ENCODE assay signal across 31 mouse cellular contexts in the genomic region with DNA sequence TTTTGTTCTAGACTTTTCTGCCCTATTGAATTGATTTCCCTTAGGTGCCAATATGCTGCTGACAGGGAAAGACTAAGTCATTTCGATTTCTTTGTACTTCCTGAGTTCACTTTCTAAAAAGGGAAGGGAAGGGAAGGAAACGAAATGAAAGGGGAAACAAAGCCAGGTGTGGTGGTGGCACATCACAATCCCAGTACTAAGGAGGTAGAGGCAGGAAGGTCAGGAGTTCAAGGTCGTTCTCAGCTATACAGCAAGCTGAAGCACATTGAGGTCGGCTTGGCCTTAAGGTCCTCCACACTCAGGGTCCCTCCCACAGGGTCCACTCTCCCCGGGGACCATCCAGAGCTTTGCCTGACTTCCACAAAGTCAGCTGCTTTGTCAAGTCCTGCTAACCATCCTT. TPM values are rescaled to one million over a fixed set of nuclear protein-coding genes. Genes with fewer than 3 reads are reported as not detected.
DNase-seq lines count a peak whose midpoint lies in the region; ATAC-seq and TF ChIP-seq lines count a peak whose summit lies in the region.
"Had no signal": no experiment of that assay in that cellular context is flagged by ENCODE, and none has a peak within 500 bp of the region (broad histone marks: within the 10 kb centered on the region; RNA-seq: fewer than 3 reads in every experiment).

No protein-coding gene starts in this region.

- TF ChIP-seq CTCF in lung, postnatal 0 days (IDR thresholded peaks at IDR 0.05) = no peak
- no peak for TF ChIP-seq CTCF in E14TG2a.4 (conservative IDR thresholded peaks at IDR 0.05; ENCODE audit: low read length)

- DNase-seq in lung, postnatal 0 days (ENCODE audit: low spot score) = no peak
- no peak for DNase-seq in midbrain, embryonic 11.5 days (ENCODE audit: low spot score, missing footprints)
- DNase-seq in ES-CJ7 (ENCODE audit: low read depth, low spot score) = peak; percentile 67
- DNase-seq in limb, embryonic 10.5 days (ENCODE audit: low spot score) = no peak
- no peak for DNase-seq in T-cell, adult 2 months (ENCODE audit: low spot score)
- DNase-seq: adrenal gland, adult 8-10 months; adrenal gland, postnatal 25 days; B cell, adult 2 months; cerebellum, adult 11-12 months; cerebellum, adult 8-10 months; cerebellum, postnatal 36 days; forebrain, postnatal 0 days; gastrocnemius, adult 2 months; gastrocnemius, postnatal 14 days; heart, adult 18-20 months; heart, postnatal 10 days; heart, postnatal 36 days had no signal

- no peak for TF ChIP-seq EP300 in lung, postnatal 0 days (IDR thresholded peaks at IDR 0.05)

- no peaks in the 10 kb centered on the region for H3K9me3 ChIP-seq in lung, embryonic 16.5 days (ENCODE audit: control insufficient read depth, low read length)
- no peaks in the 10 kb centered on the region for H3K9me3 ChIP-seq in lung, postnatal 0 days (ENCODE audit: low read length)
- H3K9me3 ChIP-seq in midbrain, embryonic 15.5 days = no peaks in the 10 kb centered on the region
- H3K9me3 ChIP-seq in midbrain, embryonic 11.5 days (ENCODE audit: control insufficient read depth, low read length) = no peaks in the 10 kb centered on the region
- H3K9me3 ChIP-seq in E14TG2a.4 (ENCODE audit: low read length) = peaks cover 6% of the 10 kb centered on the region
- H3K9me3 ChIP-seq in limb, embryonic 10.5 days (replicated peaks) = no peaks in the 10 kb centered on the region
- H3K9me3 ChIP-seq: forebrain, embryonic 13.5 days; G1E; heart, embryonic 15.5 days; hindbrain, embryonic 13.5 days had no signal

- H3K4me2 ChIP-seq in lung, embryonic 16.5 days (ENCODE audit: low read depth, low read length) = no peak overlapping the region
- no peak overlapping the region for H3K4me2 ChIP-seq in lung, postnatal 0 days (replicated peaks; ENCODE audit: low read depth, low read length)
- 0 out of 2 replicates have a peak overlapping the region, but pooled peaks have one; percentile 51 for H3K4me2 ChIP-seq in midbrain, embryonic 15.5 days
- H3K4me2 ChIP-seq in midbrain, embryonic 11.5 days = no peak overlapping the region
- H3K4me2 ChIP-seq: heart, embryonic 12.5 days; heart, embryonic 15.5 days had no signal

- ATAC-seq in lung, embryonic 16.5 days (ENCODE audit: low read depth) = no peak
- no peak for ATAC-seq in lung, postnatal 0 days
- ATAC-seq in midbrain, embryonic 15.5 days (replicated peaks) = no peak
- ATAC-seq in midbrain, embryonic 11.5 days (ENCODE audit: low FRiP score) = no peak
- ATAC-seq: activated CD4-positive, CD25-positive, alpha-beta regulatory T cell, adult 4 months; forebrain, embryonic 13.5 days; forebrain, postnatal 0 days; hindbrain, embryonic 16.5 days; Patski had no signal

- peaks cover 2% of the 10 kb centered on the region; the same call in 1 of the 2 replicates for H3K4me1 ChIP-seq in lung, embryonic 16.5 days (replicated peaks; ENCODE audit: control insufficient read depth, insufficient read depth, low read length)
- no peaks in the 10 kb centered on the region for H3K4me1 ChIP-seq in lung, postnatal 0 days (ENCODE audit: insufficient read depth, low read depth, low read length)
- peaks cover 12% of the 10 kb centered on the region for H3K4me1 ChIP-seq in midbrain, embryonic 15.5 days
- peaks cover 14% of the 10 kb centered on the region for H3K4me1 ChIP-seq in midbrain, embryonic 11.5 days (ENCODE audit: control insufficient read depth, insufficient read depth, low read length)
- H3K4me1 ChIP-seq in E14TG2a.4 (replicated peaks; ENCODE audit: low read depth, low read length) = peaks cover 68% of the 10 kb centered on the region
- H3K4me1 ChIP-seq in limb, embryonic 10.5 days = peaks cover 12% of the 10 kb centered on the region
- H3K4me1 ChIP-seq: heart, embryonic 12.5 days had no signal

- H3K9ac ChIP-seq in lung, embryonic 16.5 days (ENCODE audit: low read length) = no peak overlapping the region
- H3K9ac ChIP-seq in lung, postnatal 0 days (replicated peaks; ENCODE audit: low read depth) = no peak overlapping the region
- H3K9ac ChIP-seq in midbrain, embryonic 15.5 days = no peak overlapping the region
- H3K9ac ChIP-seq in midbrain, embryonic 11.5 days (ENCODE audit: low read length) = no peak overlapping the region
- H3K9ac ChIP-seq: forebrain, embryonic 13.5 days; heart, embryonic 12.5 days; heart, embryonic 15.5 days; hindbrain, embryonic 13.5 days had no signal

- no peak overlapping the region for H3K4me3 ChIP-seq in lung, embryonic 16.5 days (ENCODE audit: low read length)
- H3K4me3 ChIP-seq in lung, postnatal 0 days (ENCODE audit: low read depth, low read length) = no peak overlapping the region
- H3K4me3 ChIP-seq in midbrain, embryonic 15.5 days = no peak overlapping the region
- no peak overlapping the region for H3K4me3 ChIP-seq in midbrain, embryonic 11.5 days (ENCODE audit: low read depth, low read length)
- 0 out of 2 replicates have a peak overlapping the region, but pooled peaks have one; percentile 52 for H3K4me3 ChIP-seq in E14TG2a.4 (replicated peaks; ENCODE audit: low read length)
- no peak overlapping the region for H3K4me3 ChIP-seq in limb, embryonic 10.5 days
- H3K4me3 ChIP-seq: forebrain, embryonic 10.5 days; forebrain, embryonic 13.5 days; gastrocnemius, adult 2 months; heart, embryonic 12.5 days; heart, embryonic 15.5 days; hindbrain, embryonic 10.5 days; hindbrain, embryonic 13.5 days had no signal

- 60% methylated on average over 5 of the region's 5 CpGs for WGBS in lung, embryonic 16.5 days
- 48% methylated on average over 5 of the region's 5 CpGs for WGBS in lung, postnatal 0 days
- 84% methylated on average over 5 of the region's 5 CpGs for WGBS in midbrain, embryonic 15.5 days
- 76% methylated on average over 5 of the region's 5 CpGs for WGBS in midbrain, embryonic 11.5 days
- WGBS in limb, embryonic 10.5 days = 78% methylated on average over 5 of the region's 5 CpGs

- 0 out of 2 replicates have a peak overlapping the region, but pooled peaks have one; percentile 23 for H3K27ac ChIP-seq in lung, embryonic 16.5 days (ENCODE audit: low read length)
- H3K27ac ChIP-seq in lung, postnatal 0 days (ENCODE audit: low read length) = no peak overlapping the region
- no peak overlapping the region for H3K27ac ChIP-seq in midbrain, embryonic 15.5 days
- H3K27ac ChIP-seq in midbrain, embryonic 11.5 days (ENCODE audit: low read depth, low read length) = no peak overlapping the region
- H3K27ac ChIP-seq in limb, embryonic 10.5 days = no peak overlapping the region
- H3K27ac ChIP-seq: forebrain, embryonic 10.5 days; forebrain, embryonic 13.5 days; gastrocnemius, adult 2 months; heart, embryonic 15.5 days; hindbrain, embryonic 10.5 days; hindbrain, embryonic 13.5 days had no signal

- H3K36me3 ChIP-seq in lung, embryonic 16.5 days (ENCODE audit: control insufficient read depth, insufficient read depth, low read length) = no peaks in the 10 kb centered on the region
- no peaks in the 10 kb centered on the region for H3K36me3 ChIP-seq in lung, postnatal 0 days (ENCODE audit: insufficient read depth, low read length)
- no peaks in the 10 kb centered on the region for H3K36me3 ChIP-seq in midbrain, embryonic 15.5 days (replicated peaks)
- no peaks in the 10 kb centered on the region for H3K36me3 ChIP-seq in midbrain, embryonic 11.5 days (ENCODE audit: control insufficient read depth, insufficient read depth, low read length)
- H3K36me3 ChIP-seq in E14TG2a.4 (ENCODE audit: insufficient read depth, low read length) = no peaks in the 10 kb centered on the region
- no peaks in the 10 kb centered on the region for H3K36me3 ChIP-seq in limb, embryonic 10.5 days
- H3K36me3 ChIP-seq: forebrain, embryonic 10.5 days; G1E; heart, embryonic 12.5 days; heart, embryonic 15.5 days; hindbrain, embryonic 10.5 days; hindbrain, embryonic 13.5 days had no signal

- no peaks in the 10 kb centered on the region for H3K27me3 ChIP-seq in lung, embryonic 16.5 days (ENCODE audit: control insufficient read depth, insufficient read depth, low read depth, low read length)
- H3K27me3 ChIP-seq in lung, postnatal 0 days (replicated peaks; ENCODE audit: insufficient read depth, low read length) = no peaks in the 10 kb centered on the region
- no peaks in the 10 kb centered on the region; the same call in 1 of the 2 replicates for H3K27me3 ChIP-seq in midbrain, embryonic 15.5 days (replicated peaks)
- no peaks in the 10 kb centered on the region for H3K27me3 ChIP-seq in midbrain, embryonic 11.5 days (ENCODE audit: control insufficient read depth, insufficient read depth, low read length)
- H3K27me3 ChIP-seq in E14TG2a.4 (ENCODE audit: insufficient read depth, low read length) = peaks cover 21% of the 10 kb centered on the region
- H3K27me3 ChIP-seq in limb, embryonic 10.5 days (ENCODE audit: low read depth, poor library complexity, severe bottlenecking) = peaks cover 11% of the 10 kb centered on the region; the same call in 1 of the 2 replicates
- H3K27me3 ChIP-seq: CH12.LX; forebrain, embryonic 13.5 days; Patski had no signal

RNA-seq across cellular contexts. Expression of a gene that starts 17.9 kb away (rescaled TPM):
- polyA plus RNA-seq in lung, embryonic 16.5 days (2015; fragmentation: Nextera tagmentation; extraction: Ambion mirVana) = 3.9 and 5.4 TPM in 2 replicates
- 1.9 and 2.7 TPM in 2 replicates for polyA plus RNA-seq in lung, postnatal 0 days (2015; fragmentation: Nextera tagmentation; extraction: Ambion mirVana)
- polyA plus RNA-seq in midbrain, embryonic 15.5 days (2015; fragmentation: Nextera tagmentation; extraction: Ambion mirVana) = 1.6 and 1.8 TPM in 2 replicates
- 4.2 and 6.0 TPM in 2 replicates for polyA plus RNA-seq in midbrain, embryonic 11.5 days (2014; fragmentation: Nextera tagmentation; extraction: Ambion mirVana)
- polyA plus RNA-seq in limb, embryonic 10.5 days (2016; fragmentation: Nextera tagmentation; extraction: Ambion mirVana) = 11.4 and 13.7 TPM in 2 replicates
- polyA plus RNA-seq: activated CD4-positive, CD25-positive, alpha-beta regulatory T cell, adult 4 months; G1E had no signal

RNA-seq across cellular contexts. Expression of a gene that starts 34.2 kb away (rescaled TPM):
- 390 and 418 TPM in 2 replicates for polyA plus RNA-seq in lung, embryonic 16.5 days (2015; fragmentation: Nextera tagmentation; extraction: Ambion mirVana)
- 412 and 458 TPM in 2 replicates for polyA plus RNA-seq in lung, postnatal 0 days (2015; fragmentation: Nextera tagmentation; extraction: Ambion mirVana)
- 475 and 505 TPM in 2 replicates for polyA plus RNA-seq in midbrain, embryonic 15.5 days (2015; fragmentation: Nextera tagmentation; extraction: Ambion mirVana)
- 726 and 782 TPM in 2 replicates for polyA plus RNA-seq in midbrain, embryonic 11.5 days (2014; fragmentation: Nextera tagmentation; extraction: Ambion mirVana)
- 669 and 688 TPM in 2 replicates for polyA plus RNA-seq in limb, embryonic 10.5 days (2016; fragmentation: Nextera tagmentation; extraction: Ambion mirVana)
